Mouse (Mus musculus) G1E-ER4 (cell line): ENCODE measurements around the gene Adgrl4. TPM values are rescaled to one million over a fixed set of nuclear protein-coding genes. Genes with fewer than 3 reads are reported as not detected.

Experiments
- GATA1 ChIP-seq: IDR thresholded peaks from one replicate; pipeline ENCODE4 v1.8.0; 2012; ENCODE audit warnings: low read length, inconsistent platforms
- polyA plus RNA-seq: library from polyadenylated mRNA; stranded (reverse); fragments of >175 nt; gene quantifications from 2 replicates; pipeline ENCODE4 v1.2.3, GENCODE M21; 2012

The Adgrl4 gene
- not detected in 2 replicates for polyA plus RNA-seq

DNA sequence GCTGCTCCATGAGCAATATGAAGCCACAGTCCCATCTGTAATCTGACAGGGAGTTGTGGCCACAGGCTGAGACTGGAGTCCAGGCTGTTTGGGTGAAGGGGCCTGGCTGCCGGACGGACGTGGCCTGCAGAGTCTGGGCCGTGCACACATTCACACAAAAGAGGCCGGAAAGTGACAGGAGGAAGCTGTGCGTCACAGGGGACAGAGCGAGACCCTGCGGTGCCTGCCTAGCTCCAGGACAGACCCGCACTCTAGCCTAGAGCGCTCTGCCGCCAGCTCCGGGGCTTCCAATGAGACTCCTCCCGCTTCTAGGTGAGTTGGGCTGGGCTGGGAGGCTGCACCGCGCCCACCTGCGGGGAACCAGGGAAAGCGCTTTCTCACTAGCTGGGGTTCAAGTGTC is at the start of gene Adgrl4:
Adgrl4 (plus strand) TSS at position 195 of the 400 bp plus-strand sequence.
- TF ChIP-seq GATA1 = no peak

DNA sequence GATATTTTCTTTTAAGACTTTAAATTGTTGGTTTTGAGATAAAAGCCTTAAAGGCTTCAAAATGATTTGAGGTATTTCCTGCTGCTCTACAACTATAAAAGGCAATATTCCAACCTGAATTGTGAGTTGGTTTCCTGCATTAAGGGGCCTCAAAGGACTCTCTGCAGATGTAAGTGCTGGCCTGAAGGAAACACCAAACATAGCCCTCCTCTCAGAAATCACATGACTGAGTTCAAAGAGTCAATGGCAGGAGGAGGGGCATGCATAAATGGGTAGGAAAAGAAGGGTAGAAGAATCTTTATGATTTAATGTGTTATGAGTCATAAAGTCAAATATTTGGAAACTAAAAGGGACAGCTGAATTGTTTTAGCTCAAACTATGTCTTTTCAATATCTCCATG is 46.8 kb upstream of the Adgrl4 start:
- no peak for TF ChIP-seq GATA1

DNA sequence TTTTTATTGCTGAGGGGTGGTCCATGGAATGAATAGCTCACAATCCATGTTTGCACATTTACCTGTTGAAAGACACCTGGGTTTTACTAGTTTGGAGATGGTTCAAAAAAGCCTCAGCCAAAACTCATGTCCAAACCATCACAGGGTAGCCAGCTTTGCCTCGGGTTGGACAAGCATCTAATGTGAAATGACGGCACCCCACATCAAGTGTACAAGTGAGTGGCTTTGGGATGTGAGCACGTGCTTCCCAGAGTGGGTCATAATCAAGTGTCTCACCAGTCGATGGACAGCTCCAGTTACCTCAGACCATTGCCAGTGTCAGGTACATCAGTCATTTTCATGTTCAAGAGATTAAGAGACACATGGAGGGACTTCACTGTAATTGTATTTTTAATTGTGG is 44.8 kb upstream of the Adgrl4 start:
- TF ChIP-seq GATA1 = no peak

DNA sequence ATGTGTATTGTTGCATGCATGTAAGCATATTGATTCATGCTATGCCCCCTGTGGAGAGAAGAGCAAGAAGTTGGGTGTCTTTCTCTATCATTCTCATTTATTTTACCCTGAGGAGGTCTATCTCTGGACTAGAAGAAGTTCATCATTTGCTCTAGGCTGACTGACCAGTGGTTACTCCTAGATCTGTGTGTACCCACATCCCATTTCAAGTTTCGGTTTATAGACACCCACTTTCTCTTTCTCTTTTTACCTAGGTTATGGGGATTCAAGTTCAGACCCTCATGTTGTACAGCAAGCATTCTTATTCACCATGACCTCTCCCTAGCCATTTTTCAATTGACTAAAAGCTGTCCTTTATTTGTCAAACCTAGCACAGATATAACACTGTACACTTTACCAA is 44.4 kb upstream of the Adgrl4 start:
- TF ChIP-seq GATA1 = no peak

DNA sequence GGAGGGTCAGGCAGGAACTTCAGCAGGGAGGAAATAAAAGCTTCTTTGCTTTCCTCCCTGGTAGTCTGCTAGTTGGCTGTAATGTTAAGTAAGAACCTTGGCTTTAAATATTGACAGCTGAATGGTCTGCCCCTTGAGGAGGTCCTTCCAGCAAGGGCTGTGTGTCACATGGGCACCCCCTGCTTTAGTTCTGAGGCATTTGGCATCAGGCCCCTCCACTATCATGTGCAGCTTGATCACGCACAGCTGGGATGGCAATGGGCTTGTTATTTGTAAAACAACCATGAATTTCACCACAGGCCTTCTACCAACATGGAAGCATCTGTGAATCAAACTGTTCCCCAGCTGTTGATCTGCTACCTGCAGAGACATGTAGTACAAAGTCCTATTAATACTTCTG is 38.4 kb upstream of the Adgrl4 start:
- no peak for TF ChIP-seq GATA1

DNA sequence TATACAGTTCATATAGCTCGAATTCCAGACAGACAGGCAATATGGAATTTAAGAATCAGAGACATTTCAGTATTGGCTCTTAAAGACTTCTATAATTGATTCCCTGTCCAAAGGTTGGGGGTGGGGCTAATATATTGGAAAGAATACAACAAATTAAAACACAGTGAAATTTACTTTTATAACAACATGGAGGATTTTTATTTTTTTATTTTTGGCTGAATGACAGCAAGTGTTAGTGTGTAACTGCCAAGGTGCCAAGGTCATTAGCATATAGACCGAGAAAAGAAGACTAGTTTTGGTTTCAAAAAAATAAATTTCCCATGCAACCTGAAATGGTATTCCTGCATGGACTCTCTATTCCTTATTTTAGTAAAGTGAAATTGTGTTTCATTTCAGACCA is 26.7 kb upstream of the Adgrl4 start:
- TF ChIP-seq GATA1 = no peak

DNA sequence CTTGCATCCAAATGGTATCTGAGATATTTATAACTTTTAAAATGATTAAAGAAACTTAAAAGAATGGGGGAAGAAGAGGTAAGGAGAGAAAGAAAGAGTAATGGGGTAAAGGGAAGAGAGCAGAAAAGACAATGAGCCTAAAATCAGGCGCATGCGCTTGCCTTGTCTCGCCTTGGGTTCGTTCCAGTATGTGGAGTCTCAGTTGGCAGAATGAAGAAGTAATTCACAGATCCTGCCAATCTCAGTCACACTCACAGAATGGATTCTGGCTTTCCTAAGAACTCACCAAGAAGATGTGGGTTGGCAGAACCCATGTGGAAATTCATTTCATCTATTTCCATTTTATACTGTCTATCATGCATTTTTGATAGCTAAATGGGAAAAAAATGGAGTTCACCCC is 26.2 kb upstream of the Adgrl4 start:
- TF ChIP-seq GATA1 = no peak

DNA sequence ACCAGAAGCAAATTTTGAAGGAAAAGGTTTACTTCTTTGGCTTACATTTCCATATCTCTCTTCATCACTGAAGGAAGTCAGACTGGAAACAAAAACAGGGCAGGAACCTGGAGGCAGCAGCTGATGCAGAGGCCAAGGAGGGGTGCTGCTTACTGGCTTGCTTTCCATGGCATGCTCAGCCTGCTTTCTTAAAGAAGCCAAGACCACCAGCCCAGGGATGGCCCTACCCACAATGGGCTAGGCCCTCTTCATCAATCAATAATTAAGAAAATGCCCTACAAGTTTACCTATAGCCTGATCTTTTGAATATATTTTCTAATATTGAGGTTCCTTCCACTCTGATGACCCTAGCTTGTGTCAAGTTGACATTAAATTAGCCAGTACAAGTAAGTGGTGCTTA is 20.8 kb upstream of the Adgrl4 start:
- no peak for TF ChIP-seq GATA1

DNA sequence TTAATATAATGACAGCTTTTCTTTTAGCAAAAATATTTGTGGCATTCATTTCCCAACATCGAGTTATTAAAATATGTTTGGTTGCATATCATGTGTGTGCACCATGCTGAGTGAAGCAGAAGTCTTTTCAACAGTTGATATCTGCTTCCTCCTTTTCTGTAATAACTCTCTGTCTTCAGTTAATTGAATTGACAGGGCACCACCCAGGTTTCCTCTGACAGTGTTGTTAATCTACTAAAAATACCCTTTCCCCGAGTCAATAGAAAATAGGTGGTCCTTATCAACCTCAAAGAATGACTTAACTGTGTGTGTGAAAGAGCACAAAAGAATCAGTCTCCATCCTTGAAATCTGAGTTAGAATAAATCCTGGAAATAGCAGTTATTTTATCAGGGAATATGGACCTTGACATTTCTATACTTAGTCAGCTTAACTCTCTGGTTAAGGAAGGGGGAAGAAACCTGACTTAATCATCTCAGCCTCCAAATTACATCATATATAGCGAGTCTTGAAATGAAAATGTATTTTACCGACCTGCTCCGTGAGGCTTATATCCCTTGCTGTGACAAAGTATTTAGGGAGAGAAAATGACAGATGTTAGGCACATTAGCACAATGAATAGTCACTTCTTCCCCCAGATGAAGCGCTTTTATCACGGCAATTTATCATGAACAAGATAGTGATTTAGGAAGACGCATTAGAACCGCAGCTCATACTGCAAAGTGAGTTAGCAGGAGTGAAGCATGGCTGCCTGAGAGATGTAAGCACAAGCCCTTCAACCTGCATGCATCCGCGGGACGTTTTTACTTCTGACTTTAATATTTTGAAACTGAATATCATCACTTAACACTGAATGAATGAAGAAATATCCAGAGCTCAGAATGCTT is 19.8 kb upstream of the Adgrl4 start:
- TF ChIP-seq GATA1 = no peak

DNA sequence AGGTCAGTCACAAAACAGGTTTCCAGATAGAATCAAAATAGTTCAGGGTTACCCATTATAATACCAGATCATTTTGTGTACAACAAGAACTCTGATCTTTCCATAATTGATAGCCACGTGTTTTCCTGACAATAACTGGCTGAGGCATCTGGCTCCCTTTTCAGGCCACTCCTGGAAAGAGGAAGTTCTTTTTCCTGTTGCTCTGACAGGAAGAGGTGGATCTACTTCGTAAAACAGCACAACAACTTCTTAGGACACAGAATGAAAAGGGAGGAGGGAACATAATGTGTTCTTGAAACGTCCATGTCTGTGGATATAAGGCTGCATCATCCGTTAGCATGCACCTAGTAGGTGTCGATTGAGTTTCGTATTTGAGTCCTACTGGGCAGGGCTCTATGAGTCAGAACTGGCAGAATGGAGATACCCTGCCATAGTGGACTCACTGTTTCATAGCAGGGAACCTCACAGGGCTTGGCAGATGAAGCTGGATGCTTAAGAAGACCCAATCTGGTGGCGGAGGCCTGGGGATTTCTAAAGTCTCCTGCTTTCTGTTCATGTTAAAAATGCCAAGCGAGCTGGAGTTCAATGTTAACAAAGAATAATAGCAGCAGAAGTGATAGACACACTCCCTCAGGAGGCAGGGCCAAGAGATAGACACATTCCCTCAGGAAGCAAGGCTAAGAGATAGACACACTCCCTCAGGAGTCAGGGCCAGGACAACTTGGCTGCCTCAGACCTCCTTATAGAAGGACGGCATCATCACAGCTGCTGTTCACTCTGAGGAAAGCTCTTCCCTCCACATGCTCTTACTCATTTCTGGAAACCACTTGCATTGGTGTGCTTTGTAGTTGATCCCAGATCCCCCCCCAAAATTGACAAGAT is 13.1 kb upstream of the Adgrl4 start:
- no peak for TF ChIP-seq GATA1

DNA sequence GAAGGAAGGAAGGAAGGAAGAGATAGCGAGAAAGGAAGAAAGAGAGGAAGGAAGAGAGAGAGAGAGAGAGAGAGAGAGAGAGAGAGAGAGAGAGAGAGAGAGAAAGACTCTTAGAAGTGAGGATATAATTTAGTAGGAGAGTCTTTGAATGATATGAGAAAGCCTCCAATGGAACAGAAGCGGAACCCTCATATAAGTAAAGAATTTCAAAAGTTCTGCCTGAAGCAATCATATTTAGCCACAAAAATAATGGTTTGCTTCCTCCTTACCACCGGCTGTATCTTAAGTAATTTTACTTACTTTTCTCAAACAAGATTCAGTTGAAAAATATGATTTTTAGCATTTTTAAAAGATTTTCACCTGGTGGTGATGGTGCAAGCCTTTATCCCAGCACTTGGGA is 7.6 kb upstream of the Adgrl4 start:
- TF ChIP-seq GATA1 = no peak

DNA sequence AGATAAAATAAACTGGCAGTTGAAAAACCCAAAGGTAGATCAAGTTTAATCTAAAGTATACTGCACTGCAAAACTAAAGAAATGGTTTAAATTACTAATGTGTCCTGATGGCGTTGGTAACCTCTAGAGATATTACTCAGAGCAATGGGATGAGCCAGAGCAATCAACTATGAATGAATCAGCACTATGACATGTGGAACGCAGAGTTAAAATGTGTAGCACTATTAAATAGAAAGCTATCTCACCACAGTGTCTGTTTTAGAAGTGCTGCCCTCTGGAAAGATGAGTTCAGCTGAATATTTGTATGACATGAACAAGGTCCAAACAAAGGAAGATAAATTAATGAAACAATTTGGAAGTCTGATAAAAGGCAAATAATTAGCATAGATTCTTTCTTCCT is 6.2 kb upstream of the Adgrl4 start:
- no peak for TF ChIP-seq GATA1

DNA sequence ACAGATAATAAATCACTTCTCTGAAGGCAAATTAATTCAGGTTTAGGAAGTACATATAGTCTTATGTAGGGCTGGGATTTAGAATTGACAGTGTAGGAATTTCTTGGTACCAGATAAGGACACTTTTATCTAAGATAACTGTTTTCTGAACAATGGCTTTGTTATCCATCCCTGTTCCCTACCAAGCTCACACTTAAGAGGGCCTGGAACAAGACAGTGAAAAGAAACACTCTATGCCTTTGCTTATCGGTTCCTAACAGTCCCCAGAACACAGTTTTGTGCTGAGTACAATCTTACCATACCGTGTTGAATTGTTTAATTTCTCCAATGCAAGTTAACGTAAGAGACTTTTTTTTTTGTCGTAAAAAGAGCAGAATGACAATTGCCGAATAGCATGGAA is 677 bp downstream of the Adgrl4 start:
- TF ChIP-seq GATA1 = no peak

DNA sequence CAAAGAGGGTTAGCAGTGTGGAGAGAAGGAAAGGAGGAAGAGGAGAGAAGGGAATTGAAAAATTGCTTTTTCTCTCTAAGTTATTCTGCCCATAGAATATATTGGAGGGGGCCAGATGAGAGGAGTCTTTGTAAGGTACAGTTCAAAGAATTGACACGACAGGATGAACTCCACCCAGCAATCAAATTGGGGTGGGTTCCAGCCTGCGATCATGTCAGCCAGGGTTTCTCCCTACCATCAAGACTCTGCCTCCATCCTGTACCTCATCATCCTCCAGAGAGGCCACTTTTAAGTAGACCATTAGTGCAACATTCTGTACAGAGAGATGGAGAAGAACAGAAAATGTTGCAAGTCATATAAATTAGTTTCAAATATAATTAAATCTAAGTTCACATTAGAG is 2.3 kb downstream of the Adgrl4 start:
- TF ChIP-seq GATA1 = no peak

DNA sequence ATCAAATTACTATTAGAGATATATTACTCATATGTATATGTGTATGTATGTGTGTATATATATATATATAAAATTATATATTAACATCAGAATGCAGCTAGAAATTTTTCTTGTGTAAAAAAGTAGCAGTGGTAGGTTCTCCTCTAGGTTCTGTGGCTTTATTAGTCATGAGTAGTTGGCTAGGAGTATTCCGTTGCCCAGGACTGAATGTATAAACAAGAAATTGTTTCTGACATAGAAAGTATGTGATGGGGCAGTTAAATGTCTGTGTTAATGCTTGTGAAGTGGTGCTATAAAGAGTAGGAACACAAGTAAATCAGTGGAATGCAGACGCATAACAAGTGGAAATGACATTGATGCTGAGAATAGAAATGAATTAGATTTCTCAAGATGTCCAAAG is 4.3 kb downstream of the Adgrl4 start:
- no peak for TF ChIP-seq GATA1

DNA sequence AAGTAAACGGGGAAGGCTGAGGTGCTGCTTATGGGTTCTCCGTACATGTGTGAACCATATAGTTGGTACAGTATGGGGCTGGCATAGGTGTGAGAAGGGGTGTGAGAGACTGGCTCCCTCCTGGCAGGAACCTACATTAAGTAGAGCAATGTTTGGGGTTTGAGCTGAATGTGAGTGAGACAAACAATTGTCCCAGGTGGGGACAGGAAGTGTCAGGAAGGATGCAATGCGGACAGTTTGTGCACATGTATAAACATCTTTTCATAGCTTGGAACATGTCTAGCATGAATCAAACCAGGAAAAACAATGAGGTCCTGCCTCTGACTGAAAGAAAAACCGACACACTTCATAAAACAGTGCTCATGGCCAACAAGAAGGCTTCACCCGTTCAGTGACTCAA is 5.8 kb downstream of the Adgrl4 start:
- TF ChIP-seq GATA1 = no peak

DNA sequence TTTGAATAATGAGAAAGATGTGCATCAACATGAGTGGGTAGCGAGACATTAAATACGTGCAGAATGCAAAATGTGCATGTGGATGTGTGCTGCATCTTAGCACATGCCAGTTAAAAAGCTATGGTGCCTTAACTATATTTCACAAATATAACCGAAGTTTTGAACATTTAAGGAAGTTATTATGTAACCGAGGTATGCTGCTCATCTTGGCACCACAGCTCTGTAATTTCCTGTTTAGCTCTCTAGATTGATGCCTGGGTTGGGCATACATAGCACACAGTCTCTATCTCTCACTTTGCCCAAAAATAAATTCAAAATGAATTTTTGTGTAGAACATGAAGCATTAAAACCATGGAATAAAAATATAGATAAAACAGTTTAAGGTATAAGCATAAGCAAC is 6.6 kb downstream of the Adgrl4 start:
- no peak for TF ChIP-seq GATA1
